Mouse (Mus musculus) myocyte (in vitro differentiated cells): ENCODE data around the gene Ackr2. TPM values are rescaled to one million over a fixed set of nuclear protein-coding genes. Genes with fewer than 3 reads are reported as not detected.

Experiments
- H3K27me3 ChIP-seq: one replicate; pipeline ENCODE4 v1.6.1; 2011; ENCODE audit not compliant: control insufficient read depth, insufficient read depth, insufficient read length
- H3K36me3 ChIP-seq: one replicate; pipeline ENCODE4 v1.6.1; 2011; ENCODE audit not compliant: control insufficient read depth, insufficient read depth
- H3K4me2 ChIP-seq: one replicate; pipeline ENCODE4 v1.6.1; 2011; ENCODE audit warnings: low read depth, control low read depth
- H3K4me3 ChIP-seq: one replicate; pipeline ENCODE4 v1.5.1; 2011; ENCODE audit warnings: mild to moderate bottlenecking, control low read depth, moderate library complexity
- H3K79me2 ChIP-seq: one replicate; pipeline ENCODE4 v1.6.1; 2011; ENCODE audit not compliant: control insufficient read depth, insufficient read depth
- H3ac ChIP-seq: one replicate; pipeline ENCODE4 v1.6.1; 2011; ENCODE audit not compliant: control insufficient read depth, insufficient read length
- CEBPB ChIP-seq: IDR thresholded peaks from 2 replicates; pipeline ENCODE4 v1.6.1; 2011; ENCODE audit warnings: mild to moderate bottlenecking, moderate library complexity; ENCODE audit not compliant: poor library complexity, insufficient read depth, severe bottlenecking
- E2F4 ChIP-seq: IDR thresholded peaks from one replicate; pipeline ENCODE4 v1.6.1; 2011; ENCODE audit warnings: mild to moderate bottlenecking, control low read depth, moderate library complexity; ENCODE audit not compliant: insufficient read depth
- MAX ChIP-seq: IDR thresholded peaks from one replicate; pipeline ENCODE4 v1.6.1; 2011; ENCODE audit warnings: low read depth, mild to moderate bottlenecking, control low read depth
- MYOD1 ChIP-seq, 3 experiments: IDR thresholded peaks; one replicate each; pipeline ENCODE4 v1.6.1; 2011; ENCODE audit warnings: control low read depth in 2 of 3, low read depth in 2 of 3, mild to moderate bottlenecking in 2 of 3, moderate library complexity in 1 of 3; ENCODE audit not compliant: insufficient read length in 2 of 3, control insufficient read depth in 1 of 3
- MYOG ChIP-seq, 3 experiments: IDR thresholded peaks; one replicate each; pipeline ENCODE4 v1.6.1; 2011; ENCODE audit warnings: control low read depth in 2 of 3, low read depth in 2 of 3, mild to moderate bottlenecking in 2 of 3; ENCODE audit not compliant: insufficient read length in 2 of 3, control insufficient read depth in 1 of 3, insufficient read depth in 1 of 3
- POLR2A ChIP-seq: IDR thresholded peaks from one replicate; pipeline ENCODE4 v1.6.1; 2011; ENCODE audit warnings: low read depth, mild to moderate bottlenecking, control low read depth, moderate library complexity; ENCODE audit not compliant: insufficient read length
- POLR2AphosphoS2 ChIP-seq: IDR thresholded peaks from one replicate; pipeline ENCODE4 v1.6.1; 2011; ENCODE audit warnings: low read depth, control low read depth; ENCODE audit not compliant: insufficient read length
- REST ChIP-seq: IDR thresholded peaks from one replicate; pipeline ENCODE4 v1.6.1; 2011; ENCODE audit warnings: mild to moderate bottlenecking, control low read depth, moderate library complexity; ENCODE audit not compliant: insufficient read depth, insufficient read length
- SRF ChIP-seq: IDR thresholded peaks from one replicate; pipeline ENCODE4 v1.6.1; 2011; ENCODE audit warnings: low read depth; ENCODE audit not compliant: control insufficient read depth, insufficient read length
- TCF12 ChIP-seq: IDR thresholded peaks from one replicate; pipeline ENCODE4 v1.6.1; 2011; ENCODE audit warnings: mild to moderate bottlenecking, control low read depth; ENCODE audit not compliant: poor library complexity, insufficient read depth, severe bottlenecking
- TCF3 ChIP-seq: IDR thresholded peaks from one replicate; pipeline ENCODE4 v1.6.1; 2011; ENCODE audit warnings: low read depth, control low read depth; ENCODE audit not compliant: insufficient read length
- USF1 ChIP-seq: IDR thresholded peaks from one replicate; pipeline ENCODE4 v1.6.1; 2011; ENCODE audit warnings: low read depth, mild to moderate bottlenecking, control low read depth, moderate library complexity
- polyA plus RNA-seq: library from polyadenylated mRNA; unstranded; fragments of >200 nt; fragmentation: generic; extraction: Trizol; gene quantifications from one replicate; pipeline ENCODE4 v1.2.1, GENCODE M21; 2012; ENCODE audit warnings: missing spikeins

Gene Ackr2
- polyA plus RNA-seq, 1 experiment, result 0.01 TPM

DNA sequence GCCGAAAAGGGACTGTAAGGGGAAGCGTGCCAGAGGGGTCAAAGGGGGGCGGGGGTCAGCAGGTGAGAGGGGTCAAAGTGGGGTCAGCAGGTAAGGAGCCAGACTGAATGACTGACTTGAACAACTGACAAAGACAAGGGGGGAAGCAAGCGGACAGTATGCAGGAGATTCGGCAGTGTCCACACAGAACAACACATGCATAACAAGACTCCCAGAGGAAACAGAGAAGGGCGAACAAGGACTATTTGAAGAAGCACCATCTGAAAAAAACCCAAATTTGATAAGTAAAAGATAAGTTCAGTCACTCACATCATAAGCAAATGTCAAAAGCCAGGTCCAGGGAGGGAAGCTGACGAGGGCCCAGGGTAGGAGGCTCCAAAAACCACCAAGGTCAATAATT, 29.6 kb downstream of the Ackr2 start:
- TF ChIP-seq SRF, result no peak
- TF ChIP-seq MYOG (IDR thresholded peaks at IDR 0.05; ENCODE audit: control insufficient read depth in 1 of 3, insufficient read depth in 1 of 3, insufficient read length in 2 of 3, low read depth in 2 of 3), result no peak
- no peak for TF ChIP-seq POLR2A
- no peak for TF ChIP-seq REST
- no peak for TF ChIP-seq USF1
- TF ChIP-seq MYOD1 (IDR thresholded peaks at IDR 0.05; ENCODE audit: control insufficient read depth in 1 of 3, insufficient read length in 2 of 3, low read depth in 2 of 3), result no peak
- no peak for TF ChIP-seq POLR2AphosphoS2
- TF ChIP-seq MAX, result no peak
- no peak for TF ChIP-seq TCF12
- H3K4me3 ChIP-seq, result no peak overlapping the region

DNA sequence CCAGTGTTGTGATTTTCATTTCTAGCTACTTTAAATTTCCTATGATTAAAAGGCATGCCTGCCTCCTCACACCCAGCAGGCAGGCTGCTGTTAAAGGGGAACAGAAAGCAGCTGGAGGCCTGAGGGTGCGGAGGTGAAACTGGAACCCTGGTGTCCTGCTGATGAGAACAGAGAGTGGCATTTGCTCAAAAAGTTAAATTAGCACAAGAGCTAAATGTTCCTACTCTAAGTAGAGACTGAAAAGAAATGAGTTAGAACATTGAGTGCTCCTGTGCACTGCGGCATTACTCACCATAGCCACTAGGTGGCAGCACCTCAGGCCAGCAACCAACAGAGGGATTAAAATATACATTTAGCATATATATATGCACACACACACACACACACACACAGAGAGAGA, 30.3 kb downstream of the Ackr2 start:
- H3K4me3 ChIP-seq, result no peak overlapping the region
- no peaks in the 10 kb centered on the region for H3K79me2 ChIP-seq
- no peaks in the 10 kb centered on the region for H3K36me3 ChIP-seq
- H3K4me2 ChIP-seq, result no peak overlapping the region
- peaks cover 26% of the 10 kb centered on the region for H3K27me3 ChIP-seq
- no peak for TF ChIP-seq TCF12
- no peak for TF ChIP-seq POLR2A
- TF ChIP-seq MYOG (IDR thresholded peaks at IDR 0.05; ENCODE audit: control insufficient read depth in 1 of 3, insufficient read depth in 1 of 3, insufficient read length in 2 of 3, low read depth in 2 of 3), result no peak
- no peak for TF ChIP-seq TCF3
- TF ChIP-seq MYOD1 (IDR thresholded peaks at IDR 0.05; ENCODE audit: control insufficient read depth in 1 of 3, insufficient read length in 2 of 3, low read depth in 2 of 3), result no peak
- H3ac ChIP-seq, result no peak overlapping the region

More for the DNA sequence above, 29.6 kb downstream of the Ackr2 start:
- Histone ChIP-seq H3ac (no peak overlapping the region), H3K4me2 (no peak overlapping the region), H3K79me2 (no peaks in the 10 kb centered on the region), H3K36me3 (no peaks in the 10 kb centered on the region), H3K27me3 (peaks cover 26% of the 10 kb centered on the region)

DNA sequence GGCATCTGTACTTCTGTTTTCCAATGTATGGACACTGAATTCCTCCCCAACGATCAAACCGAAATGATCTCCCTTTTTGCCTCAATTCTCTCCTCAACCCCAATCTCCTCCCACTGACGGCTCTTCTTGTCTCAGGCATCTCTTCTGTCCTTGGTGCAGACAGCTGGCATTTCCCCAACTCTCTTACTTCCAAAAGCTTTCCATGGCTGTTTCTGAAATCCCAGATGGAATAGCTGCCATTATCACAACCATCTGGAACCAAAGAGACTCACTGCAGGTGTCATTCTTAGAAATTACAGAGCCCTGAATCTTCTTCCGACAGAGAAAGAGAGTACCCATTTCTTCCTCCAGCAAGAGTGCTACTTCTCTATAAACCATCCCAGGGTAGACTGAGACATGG, 36.7 kb downstream of the Ackr2 start:
- Histone ChIP-seq H3ac (no peak overlapping the region), H3K4me3 (no peak overlapping the region), H3K4me2 (no peak overlapping the region), H3K36me3 (no peaks in the 10 kb centered on the region), H3K27me3 (peaks cover 23% of the 10 kb centered on the region), H3K79me2 (no peaks in the 10 kb centered on the region)
- TF ChIP-seq MYOD1 (IDR thresholded peaks at IDR 0.05; ENCODE audit: control insufficient read depth in 1 of 3, insufficient read length in 2 of 3, low read depth in 2 of 3) (no peak), E2F4 (no peak), TCF3 (no peak)

DNA sequence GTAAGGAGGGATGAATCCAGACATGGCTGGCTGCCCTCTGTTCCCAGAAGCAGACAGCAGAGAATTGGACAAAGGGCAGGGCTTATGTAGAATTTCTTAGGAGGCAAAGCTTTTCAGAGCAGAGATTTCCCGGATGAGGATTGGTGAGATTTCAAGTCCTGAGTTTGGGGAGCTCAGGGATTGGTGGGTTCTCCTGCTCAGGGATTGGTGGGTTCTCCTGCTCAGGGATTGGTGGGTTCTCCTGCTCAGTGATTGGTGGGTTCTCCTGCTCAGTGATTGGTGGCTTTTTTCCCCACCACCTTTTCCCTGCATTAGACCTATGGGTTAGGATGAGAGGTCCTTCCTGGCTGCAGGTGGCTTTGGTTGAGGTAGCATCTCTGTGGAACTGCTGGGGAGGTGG, 38.8 kb downstream of the Ackr2 start:
- Histone ChIP-seq H3K4me2 (no peak overlapping the region), H3K36me3 (no peaks in the 10 kb centered on the region), H3K27me3 (peaks cover 32% of the 10 kb centered on the region), H3K79me2 (no peaks in the 10 kb centered on the region), H3K4me3 (no peak overlapping the region), H3ac (no peak overlapping the region)
- TF ChIP-seq E2F4 (no peak), SRF (no peak), TCF12 (no peak), MYOG (IDR thresholded peaks at IDR 0.05; ENCODE audit: control insufficient read depth in 1 of 3, insufficient read depth in 1 of 3, insufficient read length in 2 of 3, low read depth in 2 of 3) (no peak), REST (no peak), MAX (no peak), CEBPB (no peak), MYOD1 (IDR thresholded peaks at IDR 0.05; ENCODE audit: control insufficient read depth in 1 of 3, insufficient read length in 2 of 3, low read depth in 2 of 3) (no peak), TCF3 (no peak), POLR2A (no peak), POLR2AphosphoS2 (no peak), USF1 (no peak)

DNA sequence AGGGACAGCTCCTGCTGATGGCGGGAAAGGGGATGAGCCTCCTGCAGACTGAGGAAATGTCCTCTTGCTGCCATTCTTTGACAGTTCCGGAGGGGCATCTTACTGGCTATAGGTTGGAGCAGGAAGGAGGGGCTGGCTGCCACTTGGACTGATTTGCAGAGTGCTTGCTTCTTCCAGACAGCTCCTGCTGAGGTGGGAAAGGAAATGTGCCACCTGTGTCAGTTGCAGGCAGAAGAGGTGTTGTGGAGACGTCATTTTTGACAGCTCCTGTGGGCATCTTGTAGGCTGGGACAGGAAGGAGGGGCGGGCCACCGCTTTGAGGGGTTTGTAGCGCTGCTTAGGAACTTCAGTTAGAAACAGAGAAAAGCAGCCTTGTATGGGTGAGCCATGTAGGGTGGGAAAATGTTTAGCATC, 39.3 kb downstream of the Ackr2 start:
- TF ChIP-seq TCF3 (no peak), MAX (no peak), USF1 (no peak)
- no peak overlapping the region for H3ac ChIP-seq

DNA sequence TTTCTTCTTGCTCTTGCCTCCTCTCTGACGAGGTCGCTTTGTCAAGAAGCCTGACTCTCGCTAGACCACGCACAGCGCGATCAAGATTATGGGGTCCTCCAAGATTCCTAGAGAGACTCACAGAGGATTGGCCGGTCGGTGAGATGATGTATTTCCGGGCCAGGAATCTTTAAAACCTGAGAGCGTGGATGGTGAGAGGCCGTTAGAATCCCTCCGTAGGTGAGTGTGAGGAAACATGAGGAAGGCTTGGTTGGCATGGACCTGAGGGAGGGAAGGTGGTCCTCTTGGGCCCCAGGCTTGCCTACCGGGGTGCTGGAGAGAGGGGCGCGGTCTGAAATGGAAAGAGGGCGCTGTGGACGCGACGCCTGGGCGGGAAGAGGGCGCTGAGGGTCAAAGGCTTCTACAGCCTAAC, 39.8 kb downstream of the Ackr2 start:
- TF ChIP-seq TCF3, result no peak
- no peaks in the 10 kb centered on the region for H3K79me2 ChIP-seq
- no peak overlapping the region for H3ac ChIP-seq
- no peak overlapping the region for H3K4me2 ChIP-seq
- H3K4me3 ChIP-seq, result no peak overlapping the region
- H3K27me3 ChIP-seq, result peaks cover 33% of the 10 kb centered on the region
- H3K36me3 ChIP-seq, result no peaks in the 10 kb centered on the region

More for the DNA sequence above, 39.3 kb downstream of the Ackr2 start:
- no peak overlapping the region for H3K4me2 ChIP-seq
- H3K4me3 ChIP-seq, result no peak overlapping the region
- no peaks in the 10 kb centered on the region for H3K36me3 ChIP-seq
- no peaks in the 10 kb centered on the region for H3K79me2 ChIP-seq
- H3K27me3 ChIP-seq, result peaks cover 32% of the 10 kb centered on the region
